Mouse (Mus musculus) Muller cell, postnatal 12 days (primary cell): ENCODE measurements at regions not wholly inside any gene's neighbourhood (a gene's known extent, or its start where the extent isn't known, plus 50 kb on each side); places are given as distances from the start of the nearest gene placed in this dataset.

Experiments
- DNase-seq: peaks from one replicate; pipeline ENCODE4 v3.0.0-alpha.2; 2015; ENCODE audit errors: inconsistent ontology term

DNA sequence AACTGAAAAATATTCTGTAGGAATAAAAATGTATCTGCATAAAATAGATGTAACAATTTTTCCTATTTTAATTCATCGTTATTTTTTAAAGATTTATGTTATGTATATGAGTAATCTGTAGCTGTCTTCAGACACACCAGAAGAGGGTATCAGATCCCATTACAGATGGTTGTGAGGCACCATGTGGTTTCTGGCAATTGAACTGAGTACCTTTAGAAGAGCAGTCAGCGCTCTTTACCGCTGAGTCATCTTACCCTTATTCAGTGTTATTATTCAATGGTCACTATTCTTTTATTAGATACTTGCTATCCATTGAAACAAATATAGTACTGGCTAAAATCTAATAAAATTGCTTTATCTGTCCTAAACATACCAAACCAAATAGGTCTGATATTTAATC is 820.7 kb upstream of the Nrxn1 start:
- no peak for DNase-seq

DNA sequence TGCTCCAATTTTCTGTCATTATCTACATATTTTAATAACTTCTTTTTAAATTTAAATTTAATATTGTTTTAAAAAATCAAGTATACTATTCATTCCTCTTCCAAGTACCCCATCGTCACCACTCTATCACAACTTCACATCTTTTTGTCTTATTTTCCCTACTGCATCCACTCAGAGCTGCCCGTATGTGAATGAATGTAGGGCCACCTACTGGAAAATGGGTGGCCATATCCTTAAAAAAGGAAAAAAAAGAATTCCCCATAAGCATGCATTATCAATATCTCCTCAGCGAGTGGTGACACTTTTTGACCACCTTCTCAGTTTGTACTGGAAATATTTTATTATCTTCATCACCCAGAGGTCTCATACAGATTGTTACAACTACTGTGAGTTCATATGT is 810.2 kb upstream of the Nrxn1 start:
- no peak for DNase-seq

DNA sequence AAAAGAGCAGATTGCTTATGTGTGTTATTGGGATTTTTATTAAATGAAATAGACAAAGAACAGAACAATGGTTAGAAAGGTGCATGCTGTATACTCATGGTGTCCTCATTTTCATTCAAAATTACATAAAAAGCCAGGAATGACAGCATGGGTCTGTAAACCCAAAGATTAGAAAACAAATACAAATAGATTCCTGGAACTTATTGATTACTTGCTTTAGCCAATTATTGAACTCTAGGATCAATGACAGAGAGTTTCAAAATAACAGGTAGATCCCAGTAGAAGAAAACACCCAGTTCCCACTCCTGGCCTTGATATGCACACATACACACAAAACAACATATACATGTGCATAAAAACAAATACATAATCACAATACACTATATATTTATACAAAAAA is 782.4 kb upstream of the Nrxn1 start:
- no peak for DNase-seq

DNA sequence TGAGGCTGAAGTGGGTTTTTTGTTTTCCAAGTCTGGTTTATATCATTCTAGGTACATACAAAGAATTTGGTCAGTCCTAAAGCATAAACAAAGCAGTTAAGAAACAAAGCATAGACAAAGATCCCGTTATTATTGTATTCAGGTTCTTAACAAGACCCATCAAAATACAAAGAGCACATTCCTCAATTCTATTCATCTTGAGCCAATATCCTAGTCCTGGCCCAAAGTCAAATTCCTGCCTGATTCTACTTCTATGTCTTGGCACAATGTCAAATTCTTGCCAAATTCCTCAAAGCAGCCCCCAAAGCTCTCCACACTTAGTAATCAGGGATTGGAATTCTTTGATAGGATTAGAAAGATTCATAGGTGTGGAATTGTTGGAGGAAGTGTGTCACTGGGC is 769.3 kb upstream of the Nrxn1 start:
- DNase-seq = peak; percentile 95
